Mouse (Mus musculus) ES-E14 (cell line): ENCODE measurements at regions not wholly inside any gene's neighbourhood (a gene's known extent, or its start where the extent isn't known, plus 50 kb on each side); places are given as distances from the start of the nearest gene placed in this dataset.

Source experiments
- DNase-seq: peaks from one replicate; pipeline ENCODE4 v3.0.0-alpha.2; 2013; ENCODE audit warnings: low read depth, low spot score
- H3K27ac ChIP-seq: 2 replicates; pipeline ENCODE4 v1.5.1; 2012; ENCODE audit warnings: low read depth, mild to moderate bottlenecking, low read length, moderate library complexity, mixed read lengths; ENCODE audit not compliant: poor library complexity, insufficient read depth, severe bottlenecking
- H3K36me3 ChIP-seq: 2 replicates; pipeline ENCODE4 v1.6.1; 2012; ENCODE audit warnings: mild to moderate bottlenecking, low read length, moderate library complexity, mixed read lengths; ENCODE audit not compliant: control insufficient read depth, poor library complexity, insufficient read depth, severe bottlenecking
- H3K4me1 ChIP-seq, 2 experiments: fragments of 150-350 bp in 1 of 2; sonication (generic) in 1 of 2; 2 replicates each; pipeline ENCODE4 v1.6.1; 2012; ENCODE audit warnings: low read length in 2 of 2, mild to moderate bottlenecking in 1 of 2, mixed read lengths in 1 of 2; ENCODE audit not compliant: control insufficient read depth in 2 of 2, insufficient read depth in 2 of 2, poor library complexity in 1 of 2
- H3K4me3 ChIP-seq, 2 experiments: fragments of 150-350 bp in 1 of 2; sonication (generic) in 1 of 2; 2 replicates each; pipeline ENCODE4 v1.5.1; 2012; ENCODE audit warnings: low read length in 2 of 2, low read depth in 1 of 2, mild to moderate bottlenecking in 1 of 2, mixed read lengths in 1 of 2; ENCODE audit not compliant: insufficient read depth in 1 of 2, poor library complexity in 1 of 2, severe bottlenecking in 1 of 2
- H3K9ac ChIP-seq: 2 replicates; pipeline ENCODE4 v1.6.1; 2012; ENCODE audit warnings: low read depth, mild to moderate bottlenecking, low read length, mixed read lengths; ENCODE audit not compliant: poor library complexity, insufficient read depth, severe bottlenecking
- H3K9me3 ChIP-seq: fragments of 150-350 bp; sonication (generic); 2 replicates; pipeline ENCODE4 v1.6.1; 2012; ENCODE audit warnings: low read depth, mild to moderate bottlenecking, low read length; ENCODE audit not compliant: control insufficient read depth, insufficient read depth
- CHD2 ChIP-seq: IDR thresholded peaks from 2 replicates; pipeline ENCODE4 v1.6.1; 2014; ENCODE audit warnings: mild to moderate bottlenecking, low read depth, low read length, inconsistent platforms
- HCFC1 ChIP-seq: IDR thresholded peaks from 2 replicates; pipeline ENCODE4 v1.6.1; 2012; ENCODE audit warnings: low read length, inconsistent platforms, borderline replicate concordance; ENCODE audit not compliant: insufficient read depth
- MAFK ChIP-seq: IDR thresholded peaks from 2 replicates; pipeline ENCODE4 v1.6.1; 2014; ENCODE audit warnings: mild to moderate bottlenecking, low read depth, low read length, inconsistent platforms; ENCODE audit not compliant: insufficient read depth
- ZC3H11A ChIP-seq: IDR thresholded peaks from 2 replicates; pipeline ENCODE4 v1.6.1; 2012; ENCODE audit warnings: low read depth, mild to moderate bottlenecking, inconsistent platforms, low read length, borderline replicate concordance
- ZNF384 ChIP-seq: IDR thresholded peaks from 2 replicates; pipeline ENCODE4 v1.6.1; 2012; ENCODE audit warnings: low read depth, low read length, inconsistent platforms
- in situ Hi-C, 2 experiments: fragments of 600-800 bp; cut with MboI; formaldehyde crosslinking; loops; one replicate each; pipeline ENCODE4 v1.15.1; 2025; ENCODE audit warnings: low sequenced_read_pairs in 2 of 2, inconsistent platforms in 1 of 2; ENCODE audit not compliant: unreplicated experiment in 2 of 2

GRCm38 (mm10) chr7:83235659-83236058, 349.1 kb upstream of the Tmc3 start:
- in situ Hi-C loops, result no loop called here
- no peaks in the 10 kb centered on the region for H3K4me1 ChIP-seq
- DNase-seq, result no peak

GRCm38 (mm10) chr7:83237336-83237735, 347.4 kb upstream of the Tmc3 start:
- in situ Hi-C loops, result no loop called here
- Histone ChIP-seq H3K4me3 (no peak overlapping the region), H3K9ac (no peak overlapping the region), H3K4me1 (no peaks in the 10 kb centered on the region), H3K36me3 (no peaks in the 10 kb centered on the region), H3K27ac (no peak overlapping the region), H3K9me3 (no peaks in the 10 kb centered on the region)
- peak; percentile 86 for TF ChIP-seq ZNF384
- TF ChIP-seq MAFK, result no peak
- peak; percentile 13 for DNase-seq

More at GRCm38 (mm10) chr7:83235659-83236058, 349.1 kb upstream of the Tmc3 start:
- Histone ChIP-seq H3K9ac (no peak overlapping the region), H3K27ac (no peak overlapping the region), H3K4me3 (no peak overlapping the region), H3K9me3 (no peaks in the 10 kb centered on the region), H3K36me3 (no peaks in the 10 kb centered on the region)
- TF ChIP-seq MAFK (no peak), HCFC1 (no peak), ZC3H11A (no peak), CHD2 (no peak), ZNF384 (no peak)

- H3K4me3 ChIP-seq, result no peak overlapping the region
- no peak overlapping the region for H3K27ac ChIP-seq
- no peak for DNase-seq
- H3K4me1 ChIP-seq, result no peaks in the 10 kb centered on the region
- no peak overlapping the region for H3K9ac ChIP-seq
- no peak for TF ChIP-seq MAFK
- no peak for TF ChIP-seq HCFC1
- no peak for TF ChIP-seq ZC3H11A
- TF ChIP-seq ZNF384, result no peak
- TF ChIP-seq CHD2, result no peak
- in situ Hi-C loops, result no loop called here
- no peaks in the 10 kb centered on the region for H3K36me3 ChIP-seq
- no peaks in the 10 kb centered on the region for H3K9me3 ChIP-seq
These were observed 346.6 kb upstream of the Tmc3 start for GRCm38 (mm10) chr7:83238091-83238490.

GRCm38 (mm10) chr7:83242233-83242632, 342.5 kb upstream of the Tmc3 start:
- no peak for TF ChIP-seq CHD2
- TF ChIP-seq ZC3H11A, result no peak
- no peak for TF ChIP-seq MAFK
- TF ChIP-seq HCFC1, result no peak
- no peak for TF ChIP-seq ZNF384
- no peak overlapping the region for H3K27ac ChIP-seq
- no peaks in the 10 kb centered on the region for H3K4me1 ChIP-seq
- no peak overlapping the region for H3K9ac ChIP-seq
- DNase-seq, result no peak
- no peaks in the 10 kb centered on the region for H3K36me3 ChIP-seq
- no peaks in the 10 kb centered on the region for H3K9me3 ChIP-seq
- in situ Hi-C loops, result no loop called here
- H3K4me3 ChIP-seq, result no peak overlapping the region

GRCm38 (mm10) chr7:83245867-83246266, 338.9 kb upstream of the Tmc3 start:
- DNase-seq, result no peak
- H3K9me3 ChIP-seq, result no peaks in the 10 kb centered on the region
- no peaks in the 10 kb centered on the region for H3K36me3 ChIP-seq
- no peak overlapping the region for H3K9ac ChIP-seq
- in situ Hi-C loops, result no loop called here
- H3K27ac ChIP-seq, result no peak overlapping the region
- H3K4me1 ChIP-seq, result no peaks in the 10 kb centered on the region
- TF ChIP-seq MAFK (no peak), HCFC1 (no peak), ZNF384 (no peak), CHD2 (no peak), ZC3H11A (no peak)
- H3K4me3 ChIP-seq, result no peak overlapping the region
